Mouse (Mus musculus) heart, embryonic 15.5 days (tissue): ENCODE measurements around the gene Atp2b2. TPM values are rescaled to one million over a fixed set of nuclear protein-coding genes. Genes with fewer than 3 reads are reported as not detected.

Experiments
- ATAC-seq: fragments of 200-750 bp; cut with Nextera tagmentation; replicated peaks from 2 replicates; pipeline ENCODE4 v1.8.0; 2017; ENCODE audit warnings: low read depth, moderate TSS enrichment; ENCODE audit not compliant: insufficient number of reproducible peaks, insufficient read depth, low FRiP score
- H3K27ac ChIP-seq: fragments of 300-500 bp; sonication (generic); 2 replicates; pipeline ENCODE4 v1.5.1; 2015; ENCODE audit warnings: mild to moderate bottlenecking, inconsistent platforms
- H3K27me3 ChIP-seq: fragments of 300-500 bp; sonication (generic); 2 replicates; pipeline ENCODE4 v1.6.1; 2015; ENCODE audit warnings: inconsistent platforms
- H3K36me3 ChIP-seq: fragments of 300-500 bp; sonication (generic); 2 replicates; pipeline ENCODE4 v1.6.1; 2015; ENCODE audit warnings: mild to moderate bottlenecking, inconsistent platforms
- H3K4me1 ChIP-seq: fragments of 300-500 bp; sonication (generic); replicated peaks from 2 replicates; pipeline ENCODE4 v1.6.1; 2015; ENCODE audit warnings: inconsistent platforms
- H3K4me2 ChIP-seq: fragments of 300-500 bp; sonication (generic); 2 replicates; pipeline ENCODE4 v1.6.1; 2015; ENCODE audit warnings: inconsistent platforms, mild to moderate bottlenecking, moderate library complexity
- H3K4me3 ChIP-seq: fragments of 300-500 bp; sonication (generic); 2 replicates; pipeline ENCODE4 v1.5.1; 2015; ENCODE audit warnings: mild to moderate bottlenecking, inconsistent platforms
- H3K9ac ChIP-seq: fragments of 300-500 bp; sonication (generic); 2 replicates; pipeline ENCODE4 v1.6.1; 2015; ENCODE audit warnings: mild to moderate bottlenecking, inconsistent platforms
- H3K9me3 ChIP-seq: fragments of 300-500 bp; sonication (generic); replicated peaks from 2 replicates; pipeline ENCODE4 v1.6.1; 2016; ENCODE audit warnings: inconsistent platforms
- WGBS: fragments of 180-500 bp; shearing (Covaris S2); methylation state at CpG from one replicate; pipeline ENCODE4 v1.1.7; 2015; ENCODE audit warnings: mixed read lengths; 5-methylcytosine and 5-hydroxymethylcytosine counted together
- polyA plus RNA-seq: library from polyadenylated mRNA; unstranded; fragments of >200 nt; fragmentation: Nextera tagmentation; extraction: Ambion mirVana; gene quantifications from 2 replicates; pipeline ENCODE4 v1.2.1, GENCODE M21; 2015

Atp2b2 gene
- polyA plus RNA-seq, 1 experiment from 2014 or later = 0.09 TPM

DNA sequence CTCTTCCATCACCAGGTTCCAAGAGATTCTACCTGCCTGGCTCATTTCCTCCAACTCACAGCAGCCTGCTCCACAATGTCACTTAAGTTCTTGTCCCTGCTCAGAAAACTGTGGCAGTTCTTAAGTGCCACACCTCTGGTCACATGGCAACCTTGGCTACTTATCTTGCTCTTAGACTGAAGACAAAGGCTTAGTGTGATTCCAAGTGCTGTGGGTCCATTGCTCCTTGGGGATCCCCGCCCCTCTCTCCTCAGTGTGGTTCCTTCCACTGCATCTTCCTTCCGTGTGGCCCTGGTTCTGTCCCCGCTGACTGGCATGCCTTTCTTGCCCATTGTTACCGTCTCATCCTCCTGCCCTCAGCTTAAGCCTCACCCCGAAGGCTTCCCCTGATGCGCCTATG, 173.9 kb downstream of the Atp2b2 start:
- Histone ChIP-seq H3K27me3 (peaks cover 8% of the 10 kb centered on the region), H3K4me1 (no peaks in the 10 kb centered on the region), H3K4me3 (no peak overlapping the region), H3K9ac (no peak overlapping the region), H3K27ac (no peak overlapping the region), H3K4me2 (no peak overlapping the region), H3K36me3 (no peaks in the 10 kb centered on the region), H3K9me3 (no peaks in the 10 kb centered on the region)
- 79% methylated on average over 6 of the region's 6 CpGs for WGBS
- ATAC-seq = no peak

DNA sequence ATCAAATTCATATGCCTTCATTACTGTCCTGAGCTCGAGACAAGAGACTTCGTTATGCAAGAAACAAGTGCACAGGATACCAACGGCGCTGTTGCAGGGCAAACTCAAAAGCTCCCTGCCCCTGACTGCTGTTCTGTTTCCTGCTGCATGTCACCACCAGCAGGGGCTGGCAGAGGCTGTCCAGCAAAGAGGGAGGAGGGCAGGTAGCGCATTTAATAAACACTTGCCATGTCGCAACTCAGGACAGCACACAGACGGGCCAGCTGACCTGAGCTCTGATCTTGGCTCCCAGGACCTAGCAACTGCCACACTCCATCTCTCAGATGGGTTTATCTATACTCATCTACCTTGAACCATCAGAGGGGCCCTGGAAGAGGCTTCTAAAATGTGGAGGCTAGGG, 176.7 kb downstream of the Atp2b2 start:
- Histone ChIP-seq H3K9me3 (no peaks in the 10 kb centered on the region), H3K4me3 (no peak overlapping the region), H3K36me3 (no peaks in the 10 kb centered on the region), H3K4me2 (no peak overlapping the region), H3K27me3 (peaks cover 6% of the 10 kb centered on the region), H3K9ac (no peak overlapping the region), H3K4me1 (no peaks in the 10 kb centered on the region), H3K27ac (no peak overlapping the region)
- whole genome bisulfite sequencing = 66% methylated on average over 7 of the region's 7 CpGs
- ATAC-seq = no peak

DNA sequence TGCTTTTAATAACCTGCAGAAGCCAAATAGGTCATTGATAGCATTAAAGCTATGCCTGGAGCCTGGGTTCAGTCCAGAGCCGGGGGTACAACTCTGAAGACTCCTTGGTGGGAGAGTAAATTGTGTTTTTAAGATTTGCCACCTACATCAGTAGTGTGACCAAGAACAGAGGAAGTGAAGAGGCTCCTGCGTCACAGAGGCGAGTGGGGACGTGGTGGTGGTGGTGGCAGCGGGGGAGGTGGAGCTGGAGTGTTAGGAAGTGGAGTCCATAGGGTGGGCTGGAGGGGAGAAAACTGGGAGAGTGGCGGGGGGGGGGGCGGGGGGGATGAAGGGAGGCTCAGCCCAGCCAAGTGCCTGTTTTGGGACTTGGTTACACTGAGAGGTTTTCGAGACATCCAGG, 177.6 kb downstream of the Atp2b2 start:
- Histone ChIP-seq H3K9ac (no peak overlapping the region), H3K4me2 (no peak overlapping the region), H3K9me3 (no peaks in the 10 kb centered on the region), H3K4me3 (no peak overlapping the region), H3K27ac (no peak overlapping the region), H3K27me3 (peaks cover 3% of the 10 kb centered on the region), H3K4me1 (no peaks in the 10 kb centered on the region), H3K36me3 (no peaks in the 10 kb centered on the region)
- 42% methylated on average over 7 of the region's 8 CpGs for WGBS
- no peak for ATAC-seq

DNA sequence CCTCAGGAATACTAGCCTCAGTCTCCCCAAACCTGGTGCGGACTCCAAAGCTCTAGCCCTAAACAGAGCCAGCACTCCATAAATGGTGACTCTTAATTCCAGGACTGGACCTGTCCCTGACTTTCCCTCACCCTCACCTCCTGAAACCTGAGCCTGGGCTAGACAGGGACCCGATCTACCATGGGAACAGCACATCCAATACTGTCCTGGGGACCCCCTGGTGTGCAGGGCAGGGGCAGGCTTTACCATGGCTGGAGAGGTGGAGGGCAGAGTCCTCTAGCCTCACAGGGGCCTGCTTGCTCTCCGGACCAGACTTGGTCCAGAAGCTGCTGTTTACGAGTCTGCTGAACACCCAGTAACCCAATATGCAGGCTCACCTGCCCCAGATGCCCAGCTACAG, 179.5 kb downstream of the Atp2b2 start:
- H3K9me3 ChIP-seq = no peaks in the 10 kb centered on the region
- H3K9ac ChIP-seq = no peak overlapping the region
- 71% methylated on average over 4 of the region's 4 CpGs for WGBS
- peaks cover 5% of the 10 kb centered on the region; the same call in 1 of the 2 replicates for H3K27me3 ChIP-seq
- H3K4me3 ChIP-seq = no peak overlapping the region
- no peaks in the 10 kb centered on the region for H3K4me1 ChIP-seq
- H3K27ac ChIP-seq = no peak overlapping the region
- no peak overlapping the region for H3K4me2 ChIP-seq
- no peak for ATAC-seq
- no peaks in the 10 kb centered on the region for H3K36me3 ChIP-seq

DNA sequence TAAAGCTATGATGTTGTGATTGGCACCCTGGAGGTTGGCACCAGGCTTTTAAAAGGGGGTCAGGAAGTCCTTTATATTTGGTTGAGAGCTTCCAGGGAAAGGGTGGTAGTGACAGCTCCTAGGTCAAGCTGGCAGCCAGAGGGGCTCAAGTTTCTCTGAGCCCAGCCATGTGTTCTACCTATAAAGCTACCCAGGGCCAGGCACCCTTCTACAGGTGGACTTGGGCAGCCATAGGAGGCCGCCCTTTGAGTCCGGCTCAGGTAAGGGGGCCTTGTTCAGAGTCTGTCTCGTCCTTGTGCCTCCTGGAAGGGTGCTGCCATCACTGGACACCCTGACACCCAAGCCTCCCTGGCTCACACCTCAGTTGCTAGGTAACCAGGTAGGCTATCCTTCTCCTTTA, 180.5 kb downstream of the Atp2b2 start:
- WGBS = 60% methylated on average over 3 of the region's 3 CpGs
- no peaks in the 10 kb centered on the region for H3K4me1 ChIP-seq
- no peak overlapping the region for H3K27ac ChIP-seq
- H3K4me2 ChIP-seq = no peak overlapping the region
- ATAC-seq = no peak
- H3K9ac ChIP-seq = no peak overlapping the region
- no peaks in the 10 kb centered on the region for H3K9me3 ChIP-seq
- no peak overlapping the region for H3K4me3 ChIP-seq
- H3K36me3 ChIP-seq = no peaks in the 10 kb centered on the region
- H3K27me3 ChIP-seq = peaks cover 5% of the 10 kb centered on the region; the same call in 1 of the 2 replicates

DNA sequence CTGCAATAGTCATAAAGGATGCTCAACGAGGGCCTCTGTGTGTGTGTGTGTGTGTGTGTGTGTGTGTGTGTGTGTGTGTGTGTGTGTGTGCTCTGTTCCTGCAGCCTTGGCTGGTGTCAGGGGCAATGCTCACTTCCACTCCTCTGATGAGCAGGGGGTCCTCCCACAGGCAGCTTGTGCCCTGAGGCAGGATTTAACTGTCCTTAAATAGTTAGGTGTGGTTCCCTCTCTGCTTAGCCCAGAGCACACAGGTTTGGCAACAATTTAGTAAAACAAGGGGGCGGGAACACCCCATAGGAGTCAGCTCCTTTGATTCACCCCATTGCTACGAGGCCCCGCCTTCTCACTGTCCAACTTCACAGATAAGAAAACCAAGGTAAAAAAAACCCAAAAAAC, 181.0 kb downstream of the Atp2b2 start:
- Histone ChIP-seq H3K4me1 (no peaks in the 10 kb centered on the region), H3K36me3 (no peaks in the 10 kb centered on the region), H3K27ac (no peak overlapping the region), H3K9me3 (no peaks in the 10 kb centered on the region), H3K4me2 (no peak overlapping the region), H3K4me3 (no peak overlapping the region), H3K9ac (no peak overlapping the region), H3K27me3 (peaks cover 5% of the 10 kb centered on the region; the same call in 1 of the 2 replicates)
- 61% methylated on average over 4 of the region's 4 CpGs for WGBS
- no peak for ATAC-seq

DNA sequence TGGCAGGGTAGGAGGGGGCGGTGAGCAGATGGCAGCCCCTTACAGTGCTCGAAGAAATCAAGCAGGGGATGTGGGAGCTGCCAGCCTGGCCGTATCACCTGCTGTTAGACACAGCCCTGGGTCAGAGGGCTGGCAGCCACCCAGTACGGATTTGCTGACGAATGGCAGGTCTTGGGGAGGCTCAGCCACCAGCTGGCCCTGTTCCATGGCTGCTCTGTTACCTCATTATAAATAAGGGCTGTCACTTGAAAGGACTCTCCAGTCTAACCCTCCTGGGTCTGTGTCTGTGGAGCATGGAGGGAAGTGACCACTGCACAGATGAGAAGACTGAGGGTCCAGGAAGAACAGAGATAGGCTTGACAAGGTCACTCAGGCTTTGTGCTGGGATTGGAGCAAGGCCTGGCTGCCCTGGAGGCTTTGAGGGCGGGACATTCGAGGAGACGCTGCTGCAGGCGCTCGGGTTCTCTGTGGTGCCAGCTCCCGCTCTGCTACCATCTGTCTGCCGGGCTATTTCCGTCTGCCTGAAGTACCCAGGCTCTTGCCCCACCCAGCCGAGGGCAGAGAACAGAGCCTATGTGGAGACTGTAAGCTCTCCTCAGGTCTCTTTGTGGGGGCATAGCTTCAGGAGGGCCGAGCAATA, 181.6 kb downstream of the Atp2b2 start:
- no peak for ATAC-seq
- H3K4me2 ChIP-seq = no peak overlapping the region
- H3K36me3 ChIP-seq = no peaks in the 10 kb centered on the region
- no peak overlapping the region for H3K27ac ChIP-seq
- H3K4me3 ChIP-seq = no peak overlapping the region
- H3K27me3 ChIP-seq = peaks cover 5% of the 10 kb centered on the region; the same call in 1 of the 2 replicates
- no peaks in the 10 kb centered on the region for H3K4me1 ChIP-seq
- H3K9ac ChIP-seq = no peak overlapping the region
- WGBS = 62% methylated on average over 15 of the region's 15 CpGs
- H3K9me3 ChIP-seq = no peaks in the 10 kb centered on the region

DNA sequence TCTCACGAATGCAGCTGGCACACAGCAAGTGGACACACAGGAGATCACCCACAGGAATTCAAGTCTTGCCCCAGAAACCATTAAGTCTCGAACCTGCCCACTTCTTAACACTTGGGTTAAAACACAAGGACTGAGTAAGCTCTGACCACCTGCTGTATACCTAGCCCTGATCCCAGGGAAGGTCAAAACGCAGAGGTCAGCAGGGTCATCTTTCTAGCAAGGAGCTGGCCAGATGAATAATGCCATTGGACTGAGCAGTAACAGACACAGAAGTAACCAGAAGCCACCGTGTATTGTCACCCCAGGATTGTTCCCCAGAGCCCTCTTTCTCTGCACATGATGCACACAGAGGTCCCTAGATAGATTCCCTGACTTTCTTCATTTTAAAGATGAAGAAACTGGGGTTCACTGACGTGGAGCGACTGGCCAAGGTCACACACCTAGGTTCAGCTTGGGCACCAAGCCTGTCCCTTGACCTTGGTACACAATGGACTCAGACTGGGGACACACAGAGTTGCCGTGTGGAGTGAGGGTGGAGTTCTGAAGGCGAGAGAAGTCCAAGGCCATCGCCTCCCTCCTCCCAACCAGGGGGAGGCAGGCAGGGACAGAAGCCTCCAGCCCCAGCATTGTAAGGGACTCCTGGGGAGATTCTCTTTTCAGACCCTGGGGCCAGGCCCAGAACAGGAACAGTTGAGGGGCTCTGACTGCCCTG, 182.2 kb downstream of the Atp2b2 start:
- Histone ChIP-seq H3K36me3 (no peaks in the 10 kb centered on the region), H3K4me2 (no peak overlapping the region), H3K9me3 (no peaks in the 10 kb centered on the region), H3K9ac (no peak overlapping the region), H3K27ac (no peak overlapping the region), H3K27me3 (peaks cover 5% of the 10 kb centered on the region; the same call in 1 of the 2 replicates), H3K4me1 (no peaks in the 10 kb centered on the region), H3K4me3 (no peak overlapping the region)
- no peak for ATAC-seq
- WGBS = 64% methylated on average over 9 of the region's 9 CpGs

DNA sequence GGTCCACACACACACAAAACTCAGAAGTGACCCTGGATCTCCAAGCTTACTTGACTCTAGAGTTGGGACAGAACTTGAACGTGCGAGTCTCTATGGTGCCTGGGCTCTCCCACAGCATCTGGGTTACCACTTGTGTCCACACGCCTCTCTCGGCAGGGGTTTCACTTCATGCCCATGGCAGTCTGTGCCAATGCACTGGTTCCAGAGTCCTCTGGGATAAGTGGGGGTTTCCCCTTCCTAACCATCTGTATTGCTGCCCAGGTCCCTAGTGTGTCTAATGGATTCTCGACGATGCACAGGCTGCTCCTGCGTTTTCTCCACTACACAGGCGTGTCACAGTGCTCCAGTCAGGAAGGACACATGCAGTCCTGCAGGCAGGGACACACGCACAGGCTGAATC, 184.1 kb downstream of the Atp2b2 start:
- H3K4me3 ChIP-seq = no peak overlapping the region
- no peaks in the 10 kb centered on the region for H3K9me3 ChIP-seq
- H3K27ac ChIP-seq = no peak overlapping the region
- no peak for ATAC-seq
- no peak overlapping the region for H3K4me2 ChIP-seq
- H3K4me1 ChIP-seq = no peaks in the 10 kb centered on the region
- 77% methylated on average over 9 of the region's 9 CpGs for WGBS
- no peaks in the 10 kb centered on the region for H3K36me3 ChIP-seq
- H3K27me3 ChIP-seq = peaks cover 5% of the 10 kb centered on the region
- H3K9ac ChIP-seq = no peak overlapping the region

DNA sequence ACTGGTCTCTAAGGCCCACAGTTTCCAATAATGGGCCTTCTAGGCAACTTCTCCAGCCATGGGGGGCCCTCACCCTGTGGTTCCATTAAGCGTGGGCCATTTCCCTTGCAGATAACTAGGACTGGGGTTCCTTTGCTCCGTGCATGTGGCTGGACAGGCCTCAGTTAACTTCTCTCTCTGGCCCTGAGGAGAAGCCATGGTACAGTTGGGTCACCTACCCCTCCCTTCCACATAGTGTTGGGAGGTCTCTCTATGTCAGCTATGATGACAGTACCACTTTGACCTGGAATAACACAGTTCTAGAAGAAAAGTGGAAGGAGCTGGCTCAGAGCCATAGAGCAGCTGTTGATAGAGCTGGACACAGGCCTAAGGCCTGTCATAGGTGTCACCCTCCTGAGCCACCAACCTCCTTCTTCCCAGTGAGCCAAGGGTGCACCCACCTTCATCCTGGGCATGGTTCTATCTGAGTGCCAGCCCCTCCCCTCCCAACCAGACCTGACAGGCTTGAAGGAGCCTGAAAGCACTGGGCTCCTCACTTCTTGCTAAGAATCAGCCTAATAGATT, 185.0 kb downstream of the Atp2b2 start:
- Histone ChIP-seq H3K36me3 (no peaks in the 10 kb centered on the region), H3K4me1 (no peaks in the 10 kb centered on the region), H3K4me2 (no peak overlapping the region), H3K27ac (no peak overlapping the region), H3K27me3 (peaks cover 5% of the 10 kb centered on the region), H3K4me3 (no peak overlapping the region), H3K9ac (no peak overlapping the region), H3K9me3 (no peaks in the 10 kb centered on the region)
- no peak for ATAC-seq
- 52% methylated on average over 2 of the region's 2 CpGs for WGBS

DNA sequence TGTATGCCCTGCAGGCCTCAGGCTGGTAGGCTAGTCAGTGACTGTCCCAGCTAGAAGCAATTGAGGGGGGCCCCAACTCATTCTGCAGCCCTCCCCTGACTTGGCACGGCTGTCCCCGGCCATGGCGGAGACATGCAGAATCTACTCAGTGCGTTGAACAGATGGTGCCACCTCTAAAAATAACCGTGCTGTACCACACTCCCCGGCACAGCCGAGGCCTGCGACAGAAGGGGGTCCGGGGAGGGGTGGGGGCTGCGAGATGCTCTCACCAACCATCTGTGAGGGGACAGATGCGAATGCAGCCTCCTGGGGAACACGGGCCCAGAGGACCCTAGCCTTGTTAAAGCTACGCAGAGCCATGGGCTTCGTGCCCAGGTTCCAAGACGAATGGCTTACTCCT, 185.6 kb downstream of the Atp2b2 start:
- Histone ChIP-seq H3K9ac (no peak overlapping the region), H3K9me3 (no peaks in the 10 kb centered on the region), H3K4me2 (no peak overlapping the region), H3K27ac (no peak overlapping the region), H3K36me3 (no peaks in the 10 kb centered on the region), H3K27me3 (peaks cover 5% of the 10 kb centered on the region), H3K4me3 (no peak overlapping the region), H3K4me1 (no peaks in the 10 kb centered on the region)
- 78% methylated on average over 15 of the region's 15 CpGs for WGBS
- no peak for ATAC-seq
